Mouse (Mus musculus) mouse trophoblast stem cell (cell line): ENCODE measurements around the gene Pfkfb4.

Source experiments
- in situ Hi-C, 2 experiments: fragments of 300-500 bp; cut with MseI, MboI; formaldehyde crosslinking; loops; 2 replicates in 1 of 2; 3 replicates in 1 of 2; pipeline ENCODE4 v1.15.1; 2025

Gene Pfkfb4

GRCm38 (mm10) chr9:109055271-109056030 is 63.9 kb downstream of the Pfkfb4 start:
- in situ Hi-C loops: loop anchor here (5.0 to 10.0 kb wide), 2 partner anchors 51 to 53 kb away; no protein-coding TSS in a partner anchor

GRCm38 (mm10) chr9:109056081-109056690 is 64.6 kb downstream of the Pfkfb4 start:
- in situ Hi-C loops: loop anchor here (5.0 to 10.0 kb wide), 2 partner anchors 51 to 54 kb away; no protein-coding TSS in a partner anchor

DNA sequence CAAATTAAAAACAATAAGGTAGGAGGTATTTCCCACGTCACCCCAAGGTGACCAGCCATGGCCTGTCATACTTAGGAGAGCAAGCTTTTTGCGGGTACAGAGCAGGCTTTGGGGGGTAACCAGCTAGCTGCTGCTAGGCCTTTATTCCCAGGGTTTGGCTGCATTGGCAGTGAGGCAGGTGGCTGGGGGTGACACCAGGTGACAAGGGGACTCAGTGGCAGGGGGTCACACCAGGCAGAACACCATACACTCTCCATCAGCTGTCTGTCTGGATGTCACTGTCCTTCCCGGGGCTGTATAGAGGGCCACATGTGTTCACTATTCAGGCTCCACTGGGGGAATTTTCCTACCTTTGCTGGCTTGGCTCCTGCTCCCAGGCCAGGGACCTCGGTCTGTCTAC is 65.3 kb downstream of the Pfkfb4 start:
- in situ Hi-C loops: loop anchor here (5.0 to 10.0 kb wide), 2 partner anchors 52 to 55 kb away; no protein-coding TSS in a partner anchor

DNA sequence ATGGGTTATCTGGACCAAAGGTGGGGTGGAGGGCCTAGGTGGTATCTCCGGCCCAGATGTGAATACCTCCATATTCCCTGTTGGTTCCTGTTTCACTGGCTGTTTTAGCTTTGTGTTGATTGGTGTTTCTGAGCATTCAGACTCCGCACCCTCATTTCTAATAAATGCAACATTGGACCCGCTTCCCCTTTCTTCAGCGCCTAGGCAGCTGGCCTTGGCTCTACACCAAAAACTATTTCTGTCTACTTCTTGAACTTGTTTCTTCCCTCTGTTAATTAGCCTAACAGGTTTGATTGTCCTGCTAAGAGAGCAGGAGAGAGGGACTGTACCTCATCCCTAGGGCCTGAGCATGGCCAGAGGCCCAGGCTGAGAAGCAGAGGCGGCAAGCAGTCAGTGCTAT is 66.0 kb downstream of the Pfkfb4 start:
- in situ Hi-C loops: loop anchor here (5.0 to 10.0 kb wide), 2 partner anchors 53 to 55 kb away; no protein-coding TSS in a partner anchor

GRCm38 (mm10) chr9:109058006-109058765 is 66.6 kb downstream of the Pfkfb4 start:
- in situ Hi-C loops: loop anchor here (5.0 to 10.0 kb wide), 2 partner anchors 53 to 56 kb away; no protein-coding TSS in a partner anchor

DNA sequence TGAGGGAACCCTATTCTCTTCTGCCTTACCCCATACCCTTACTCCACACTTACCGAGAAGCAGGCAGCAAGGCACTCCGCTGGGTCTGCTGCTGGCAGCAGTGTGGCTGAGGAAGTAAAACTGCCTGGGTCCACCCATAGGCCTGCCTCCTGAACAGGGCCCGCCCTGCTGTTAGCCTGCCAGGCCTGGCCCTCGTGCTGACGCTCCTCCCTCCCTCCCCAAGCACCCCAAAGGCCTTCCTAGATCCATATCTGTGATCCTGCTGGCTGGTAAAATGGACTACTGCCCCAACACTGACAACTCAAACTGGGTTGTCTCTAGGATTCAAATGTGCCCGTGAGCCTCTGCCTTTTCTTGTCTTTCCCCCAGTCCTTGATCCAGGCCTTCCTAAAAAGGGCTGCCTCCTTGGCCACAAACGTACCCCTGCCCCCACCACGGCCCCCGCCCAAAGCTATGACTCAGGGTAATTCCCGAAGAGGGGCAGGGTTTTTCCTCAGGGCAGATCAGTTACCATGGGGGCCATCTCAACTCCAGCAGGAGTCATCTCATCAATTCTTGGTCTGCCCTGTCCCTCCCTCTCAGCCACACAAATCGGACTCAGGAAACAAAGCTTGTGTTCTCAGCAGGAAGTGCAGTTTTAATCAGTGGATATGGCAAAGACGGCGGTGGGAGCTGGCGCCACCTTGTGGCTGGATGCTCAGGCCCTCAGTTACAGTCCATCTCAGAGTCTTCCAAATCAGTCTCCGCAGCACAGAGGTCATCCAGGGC is 67.7 kb downstream of the Pfkfb4 start, which contains the start of gene Trex1:
Gene Trex1 (minus strand): TSS at position 599 of the 768 bp plus-strand sequence.
- in situ Hi-C loops: loop anchor here (5.0 to 10.0 kb wide), 2 partner anchors 55 to 57 kb away; no protein-coding TSS in a partner anchor

DNA sequence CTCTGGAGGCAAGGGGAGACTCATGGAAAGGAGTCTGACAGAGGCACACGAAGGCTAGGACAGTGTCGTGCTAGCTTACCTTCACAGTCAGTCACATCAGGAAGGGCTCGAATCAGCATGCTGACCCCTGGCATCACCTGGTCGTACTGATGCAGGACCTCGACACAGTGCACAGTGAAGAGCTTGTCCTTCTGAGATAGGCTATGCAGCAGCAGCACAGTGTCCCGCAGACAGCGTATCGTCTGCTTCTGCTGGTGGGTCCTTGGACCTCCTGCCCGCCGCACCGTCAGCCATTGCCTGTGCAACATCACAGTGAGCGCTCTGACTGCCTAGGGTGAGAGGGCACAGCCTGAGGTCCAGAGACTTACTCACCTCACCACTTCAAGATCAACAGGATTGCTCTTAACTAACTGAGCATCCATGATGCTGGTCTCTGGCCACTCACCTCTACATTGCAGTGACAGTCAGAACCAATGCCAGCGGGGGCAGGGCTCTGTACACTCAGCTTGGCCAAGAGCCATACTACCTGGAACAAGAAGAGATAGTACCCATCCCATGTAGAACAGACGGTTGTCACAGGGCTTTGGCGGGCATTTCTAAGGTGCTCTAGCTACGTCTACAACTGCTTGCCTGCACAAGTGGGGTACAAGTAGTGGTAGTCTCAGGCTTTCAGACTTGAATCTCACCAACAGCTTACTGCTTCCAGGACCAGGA is 68.8 kb downstream of the Pfkfb4 start:
- in situ Hi-C loops: no loop called here

GRCm38 (mm10) chr9:109060898-109061295 is 69.3 kb downstream of the Pfkfb4 start:
- in situ Hi-C loops: no loop called here

DNA sequence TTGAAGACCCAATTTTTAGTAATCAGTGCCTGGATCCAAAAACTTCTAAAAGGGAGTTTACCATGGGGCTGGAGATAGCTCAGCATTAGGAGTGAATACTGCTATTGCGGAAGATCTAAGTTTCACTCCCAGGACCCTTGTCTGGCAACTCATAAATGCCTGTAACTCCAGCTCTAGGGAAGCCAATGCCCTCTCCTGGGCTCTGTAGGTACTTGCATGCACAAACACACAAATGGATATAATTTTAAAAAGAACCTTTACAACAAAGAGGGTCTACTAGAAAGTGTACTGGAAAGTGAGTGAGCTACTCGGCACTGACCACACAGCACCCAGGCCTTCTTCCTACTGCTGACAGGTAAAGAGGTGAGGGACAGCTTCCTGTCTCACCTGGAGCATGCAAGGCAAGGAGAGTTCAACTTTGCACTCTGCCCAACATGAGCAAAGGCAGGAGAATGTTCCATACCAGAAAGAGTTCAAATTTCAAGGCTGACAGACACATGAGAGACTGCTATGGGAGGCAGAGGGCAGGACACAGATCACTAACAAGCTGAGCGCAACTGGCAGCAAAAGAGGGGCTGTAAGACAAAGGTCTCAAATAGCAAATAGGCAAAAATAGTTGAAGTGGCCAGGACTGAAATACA is 76.6 kb downstream of the Pfkfb4 start:
- in situ Hi-C loops: no loop called here

- in situ Hi-C loops: loop anchor here in 1 of 2 experiments (5.0 kb wide), 1 partner anchor 67 kb away; no protein-coding TSS in a partner anchor
Observed at GRCm38 (mm10) chr9:109073661-109074573, 82.3 kb downstream of the Pfkfb4 start, which contains the start of gene Atrip. Gene Atrip (minus strand): TSS chr9:109074124.

GRCm38 (mm10) chr9:109080516-109080915 is 88.9 kb downstream of the Pfkfb4 start:
- in situ Hi-C loops: no loop called here

GRCm38 (mm10) chr9:109081749-109082123 is 90.2 kb downstream of the Pfkfb4 start:
- in situ Hi-C loops: no loop called here
